Mouse (Mus musculus): ENCODE data around the gene Gnat2. TPM values are rescaled to one million over a fixed set of nuclear protein-coding genes. Genes with fewer than 3 reads are reported as not detected.

Gnat2 gene
- total RNA-seq (2022), result 1 to 10 TPM in 1 of 4 experiments, under 1 TPM in 3; 0.62 to 1.1 (median 0.82) TPM

GRCm38 (mm10) chr3:108092536-108093115, at the start of gene Gnat2:
Gene Gnat2 (plus strand): TSS chr3:108092789.
- no peak for DNase-seq (ENCODE audit: low spot score in 2 of 2)

GRCm38 (mm10) chr3:108044394-108045140, 48.0 kb upstream of the Gnat2 start, which contains the start of gene Gstm4:
Gene Gstm4 (minus strand): TSS chr3:108044894.
- peak; percentile 83 to 88 for DNase-seq (ENCODE audit: low spot score in 2 of 2)

GRCm38 (mm10) chr3:108046944-108047655, 45.5 kb upstream of the Gnat2 start:
- no peak for DNase-seq (ENCODE audit: low spot score in 2 of 2)

- DNase-seq (ENCODE audit: low spot score in 2 of 2), result no peak
These were observed 44.3 kb upstream of the Gnat2 start for GRCm38 (mm10) chr3:108048306-108048705.

GRCm38 (mm10) chr3:108050493-108050892, 42.1 kb upstream of the Gnat2 start:
- DNase-seq (ENCODE audit: low spot score in 2 of 2), result no peak

GRCm38 (mm10) chr3:108061420-108061819, 31.2 kb upstream of the Gnat2 start:
- no peak for DNase-seq (ENCODE audit: low spot score in 2 of 2)

GRCm38 (mm10) chr3:108062648-108063047, 29.9 kb upstream of the Gnat2 start:
- no peak for DNase-seq (ENCODE audit: low spot score in 2 of 2)

GRCm38 (mm10) chr3:108064672-108065071, 27.9 kb upstream of the Gnat2 start:
- DNase-seq (ENCODE audit: low spot score in 2 of 2), result no peak

GRCm38 (mm10) chr3:108065551-108065950, 27.0 kb upstream of the Gnat2 start:
- DNase-seq (ENCODE audit: low spot score in 2 of 2), result no peak

GRCm38 (mm10) chr3:108067370-108067934, 25.1 kb upstream of the Gnat2 start:
- DNase-seq (ENCODE audit: low spot score in 2 of 2), result no peak

- no peak for DNase-seq (ENCODE audit: low spot score in 2 of 2)
These were observed 23.8 kb upstream of the Gnat2 start for GRCm38 (mm10) chr3:108068826-108069225.

GRCm38 (mm10) chr3:108069231-108069870, 23.2 kb upstream of the Gnat2 start:
- peak in 1 of 2 experiments; percentile 22 for DNase-seq (ENCODE audit: low spot score in 2 of 2)

- DNase-seq (ENCODE audit: low spot score in 2 of 2), result peak; percentile 54 to 68
These were observed 22.0 kb upstream of the Gnat2 start for GRCm38 (mm10) chr3:108070295-108071293.

GRCm38 (mm10) chr3:108072983-108073569, 19.5 kb upstream of the Gnat2 start:
- no peak for DNase-seq (ENCODE audit: low spot score in 2 of 2)

GRCm38 (mm10) chr3:108076836-108077235, 15.8 kb upstream of the Gnat2 start:
- no peak for DNase-seq (ENCODE audit: low spot score in 2 of 2)

GRCm38 (mm10) chr3:108081681-108082080, 10.9 kb upstream of the Gnat2 start:
- no peak for DNase-seq (ENCODE audit: low spot score in 2 of 2)

GRCm38 (mm10) chr3:108082251-108082875, 10.2 kb upstream of the Gnat2 start:
- DNase-seq (ENCODE audit: low spot score in 2 of 2), result no peak

GRCm38 (mm10) chr3:108083161-108083560, 9.4 kb upstream of the Gnat2 start:
- no peak for DNase-seq (ENCODE audit: low spot score in 2 of 2)

- no peak for DNase-seq (ENCODE audit: low spot score in 2 of 2)
These were observed 8.6 kb upstream of the Gnat2 start for GRCm38 (mm10) chr3:108083904-108084407.

Data from gastrocnemius, adult 8-10 months (tissue).